Mouse (Mus musculus) hindbrain, embryonic 11.5 days (tissue): ENCODE measurements around the gene Pigyl. TPM values are rescaled to one million over a fixed set of nuclear protein-coding genes. Genes with fewer than 3 reads are reported as not detected.

ENCODE experiments used
- ATAC-seq: fragments of 200-750 bp; cut with Nextera tagmentation; 2 replicates; pipeline ENCODE4 v1.8.0; 2017; ENCODE audit warnings: mild to moderate bottlenecking, moderate TSS enrichment, moderate library complexity; ENCODE audit not compliant: low FRiP score
- DNase-seq: peaks from one replicate; pipeline ENCODE4 v3.0.0-alpha.2; 2015; ENCODE audit warnings: low spot score
- H3K27ac ChIP-seq: fragments of 300-500 bp; sonication (generic); 2 replicates; pipeline ENCODE4 v1.5.1; 2014; ENCODE audit warnings: mild to moderate bottlenecking, low read depth, low read length
- H3K27me3 ChIP-seq: fragments of 300-500 bp; sonication (generic); 2 replicates; pipeline ENCODE4 v1.6.1; 2014; ENCODE audit warnings: mild to moderate bottlenecking, low read length, moderate library complexity, mixed read lengths; ENCODE audit not compliant: control insufficient read depth, insufficient read depth
- H3K36me3 ChIP-seq: fragments of 300-500 bp; sonication (generic); 2 replicates; pipeline ENCODE4 v1.6.1; 2014; ENCODE audit warnings: mild to moderate bottlenecking, low read length, moderate library complexity, mixed read lengths; ENCODE audit not compliant: control insufficient read depth, insufficient read depth
- H3K4me1 ChIP-seq: fragments of 300-500 bp; sonication (generic); replicated peaks from 2 replicates; pipeline ENCODE4 v1.6.1; 2014; ENCODE audit warnings: low read length, mixed read lengths; ENCODE audit not compliant: control insufficient read depth, insufficient read depth
- H3K4me2 ChIP-seq: fragments of 300-500 bp; sonication (generic); replicated peaks from 2 replicates; pipeline ENCODE4 v1.6.1; 2014; ENCODE audit warnings: mild to moderate bottlenecking, low read depth, low read length
- H3K4me3 ChIP-seq: fragments of 300-500 bp; sonication (generic); 2 replicates; pipeline ENCODE4 v1.5.1; 2014; ENCODE audit warnings: low read depth, low read length
- H3K9ac ChIP-seq: fragments of 300-500 bp; sonication (generic); 2 replicates; pipeline ENCODE4 v1.6.1; 2014; ENCODE audit warnings: low read depth, low read length
- H3K9me3 ChIP-seq: fragments of 300-500 bp; sonication (generic); 2 replicates; pipeline ENCODE4 v1.6.1; 2016; ENCODE audit warnings: low read length; ENCODE audit not compliant: control insufficient read depth
- WGBS: fragments of 180-500 bp; shearing (Covaris S2); extraction: QIAGEN DNeasy Blood & Tissue Kit; methylation state at CpG from one replicate; pipeline ENCODE4 v1.1.7; 2014; 5-methylcytosine and 5-hydroxymethylcytosine counted together
- polyA plus RNA-seq: library from polyadenylated mRNA; unstranded; fragments of >200 nt; fragmentation: Nextera tagmentation; extraction: Ambion mirVana; gene quantifications from 2 replicates; pipeline ENCODE4 v1.2.1, GENCODE M21; 2014

Pigyl gene
- polyA plus RNA-seq, 1 experiment from 2014 or later = 64.1 TPM

GRCm38 (mm10) chr9:22164711-22165668, 8.3 kb downstream of the Pigyl start:
- H3K27me3 ChIP-seq = no peaks in the 10 kb centered on the region; the same call in 1 of the 2 replicates
- no peaks in the 10 kb centered on the region for H3K9me3 ChIP-seq
- H3K4me2 ChIP-seq = peak overlapping the region; percentile 99
- DNase-seq (peak; percentile 78), ATAC-seq (peak; percentile 83)
- H3K9ac ChIP-seq = peak overlapping the region; percentile 69
- WGBS = 2% methylated on average over 51 of the region's 54 CpGs
- H3K4me1 ChIP-seq = no peaks in the 10 kb centered on the region
- 0 out of 2 replicates have a peak overlapping the region, but pooled peaks have one; percentile 24 for H3K27ac ChIP-seq
- no peaks in the 10 kb centered on the region for H3K36me3 ChIP-seq
- peak overlapping the region; percentile 64 for H3K4me3 ChIP-seq

- 50% methylated on average over 6 of the region's 6 CpGs for whole genome bisulfite sequencing
These were observed 9.3 kb downstream of the Pigyl start for GRCm38 (mm10) chr9:22165964-22166363.

GRCm38 (mm10) chr9:22166686-22167085, 10.0 kb downstream of the Pigyl start:
- H3K4me3 ChIP-seq = no peak overlapping the region
- no peak overlapping the region for H3K9ac ChIP-seq
- no peak for ATAC-seq
- no peak overlapping the region for H3K4me2 ChIP-seq
- WGBS = 93% methylated on average over 10 of the region's 10 CpGs
- no peaks in the 10 kb centered on the region for H3K4me1 ChIP-seq
- H3K36me3 ChIP-seq = no peaks in the 10 kb centered on the region
- no peak overlapping the region for H3K27ac ChIP-seq
- no peak for DNase-seq
- no peaks in the 10 kb centered on the region; the same call in 1 of the 2 replicates for H3K27me3 ChIP-seq
- no peaks in the 10 kb centered on the region for H3K9me3 ChIP-seq

More at GRCm38 (mm10) chr9:22165964-22166363, 9.3 kb downstream of the Pigyl start:
- Histone ChIP-seq H3K9ac (no peak overlapping the region), H3K4me3 (no peak overlapping the region), H3K4me2 (no peak overlapping the region), H3K27me3 (no peaks in the 10 kb centered on the region; the same call in 1 of the 2 replicates), H3K27ac (no peak overlapping the region), H3K4me1 (no peaks in the 10 kb centered on the region), H3K9me3 (no peaks in the 10 kb centered on the region), H3K36me3 (no peaks in the 10 kb centered on the region)
- ATAC-seq (no peak), DNase-seq (no peak)

- 89% methylated on average over 4 of the region's 4 CpGs for WGBS
These were observed 11.1 kb downstream of the Pigyl start for GRCm38 (mm10) chr9:22167751-22168150.

GRCm38 (mm10) chr9:22169327-22169726, 12.7 kb downstream of the Pigyl start:
- no peak overlapping the region for H3K27ac ChIP-seq
- H3K27me3 ChIP-seq = no peaks in the 10 kb centered on the region; the same call in 1 of the 2 replicates
- H3K4me2 ChIP-seq = no peak overlapping the region
- no peaks in the 10 kb centered on the region for H3K9me3 ChIP-seq
- no peaks in the 10 kb centered on the region for H3K36me3 ChIP-seq
- no peak overlapping the region for H3K4me3 ChIP-seq
- no peak for ATAC-seq
- no peak for DNase-seq
- WGBS = 92% methylated on average over 11 of the region's 11 CpGs
- no peak overlapping the region for H3K9ac ChIP-seq
- no peaks in the 10 kb centered on the region for H3K4me1 ChIP-seq

More at GRCm38 (mm10) chr9:22167751-22168150, 11.1 kb downstream of the Pigyl start:
- no peaks in the 10 kb centered on the region for H3K4me1 ChIP-seq
- no peaks in the 10 kb centered on the region for H3K36me3 ChIP-seq
- DNase-seq (no peak), ATAC-seq (no peak)
- H3K9ac ChIP-seq = no peak overlapping the region
- H3K27ac ChIP-seq = no peak overlapping the region
- H3K27me3 ChIP-seq = no peaks in the 10 kb centered on the region; the same call in 1 of the 2 replicates
- H3K9me3 ChIP-seq = no peaks in the 10 kb centered on the region
- H3K4me2 ChIP-seq = no peak overlapping the region
- no peak overlapping the region for H3K4me3 ChIP-seq

- Histone ChIP-seq H3K9me3 (no peaks in the 10 kb centered on the region), H3K4me2 (no peak overlapping the region), H3K27ac (no peak overlapping the region), H3K4me3 (no peak overlapping the region), H3K9ac (no peak overlapping the region), H3K27me3 (no peaks in the 10 kb centered on the region), H3K4me1 (no peaks in the 10 kb centered on the region), H3K36me3 (no peaks in the 10 kb centered on the region)
- no peak for DNase-seq
- 90% methylated on average over 4 of the region's 4 CpGs for WGBS
- ATAC-seq = no peak
These were observed 15.7 kb downstream of the Pigyl start for GRCm38 (mm10) chr9:22172318-22172717.

- Histone ChIP-seq H3K4me2 (peak within 1 kb of the TSS; percentile 55), H3K27ac (no peak within 1 kb of the TSS), H3K27me3 (peaks cover 3% of the 10 kb centered on the region; the same call in 1 of the 2 replicates), H3K9me3 (no peaks in the 10 kb centered on the region), H3K36me3 (no peaks in the 10 kb centered on the region), H3K4me1 (no peaks in the 10 kb centered on the region), H3K9ac (0 out of 2 replicates have a peak within 1 kb of the TSS, but pooled peaks have one; percentile 23), H3K4me3 (peak within 1 kb of the TSS; percentile 32)
- DNase-seq (peak; percentile 64), ATAC-seq (peak; percentile 77)
- 9% methylated on average over 43 of the region's 43 CpGs for WGBS
These were observed 31.5 kb downstream of the Pigyl start, which contains the start of gene Zfp872 for GRCm38 (mm10) chr9:22188025-22188611. Gene Zfp872 (plus strand): TSS chr9:22188090.

- no peak for DNase-seq
- Histone ChIP-seq H3K36me3 (no peaks in the 10 kb centered on the region), H3K27me3 (no peaks in the 10 kb centered on the region), H3K9ac (no peak overlapping the region), H3K4me1 (no peaks in the 10 kb centered on the region), H3K27ac (no peak overlapping the region), H3K4me3 (no peak overlapping the region), H3K9me3 (peaks cover 10% of the 10 kb centered on the region), H3K4me2 (no peak overlapping the region)
- 47% methylated on average over 5 of the region's 5 CpGs for WGBS
- no peak for ATAC-seq
These were observed 39.8 kb downstream of the Pigyl start for GRCm38 (mm10) chr9:22196412-22196811.
